Mouse (Mus musculus) adrenal gland, postnatal 25 days (tissue): ENCODE measurements at regions not wholly inside any gene's neighbourhood (a gene's known extent, or its start where the extent isn't known, plus 50 kb on each side); places are given as distances from the start of the nearest gene placed in this dataset.

Experiments
- DNase-seq: peaks from one replicate; pipeline ENCODE4 v3.0.0; 2021; ENCODE audit warnings: mixed read lengths

DNA sequence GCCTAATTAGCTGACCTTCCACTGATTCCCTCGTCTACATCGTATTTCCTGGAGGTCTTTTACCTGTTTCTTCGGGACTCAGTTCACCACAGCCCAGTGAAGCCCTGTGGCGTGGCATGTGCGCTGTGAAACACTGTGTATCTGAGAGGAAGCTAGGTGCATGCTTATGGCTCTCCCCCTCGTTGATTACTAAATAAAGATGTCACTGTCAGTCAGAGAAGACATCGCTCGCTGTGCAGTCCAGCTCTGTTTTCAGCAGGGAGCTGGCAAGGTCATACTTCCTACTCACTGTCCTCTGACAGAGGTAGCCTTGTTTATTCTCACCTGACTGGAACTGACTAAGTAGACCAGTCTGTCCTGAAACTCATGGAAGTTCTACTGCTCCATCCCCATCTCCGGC, 68.7 kb upstream of the Adrb1 start:
- no peak for DNase-seq

DNA sequence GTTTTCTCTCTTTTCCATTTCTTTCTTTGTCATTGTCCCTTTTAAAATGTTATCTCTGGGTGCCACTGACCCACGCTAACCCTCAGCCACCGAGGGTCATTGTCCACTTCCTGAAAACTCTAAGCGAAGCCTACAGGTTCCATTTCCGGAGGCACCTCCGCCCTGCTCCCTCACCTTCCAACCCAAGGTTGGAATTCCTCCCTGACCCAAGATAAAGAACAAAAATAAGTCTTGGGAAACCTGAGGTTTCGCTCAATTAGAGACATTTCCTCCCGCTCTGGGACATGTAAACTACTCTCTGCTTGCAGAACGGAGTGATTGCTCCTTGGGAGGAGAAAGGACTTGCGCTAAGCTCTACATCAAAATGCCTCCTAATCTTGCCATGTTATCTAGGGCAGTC, 66.7 kb upstream of the Adrb1 start:
- no peak for DNase-seq

DNA sequence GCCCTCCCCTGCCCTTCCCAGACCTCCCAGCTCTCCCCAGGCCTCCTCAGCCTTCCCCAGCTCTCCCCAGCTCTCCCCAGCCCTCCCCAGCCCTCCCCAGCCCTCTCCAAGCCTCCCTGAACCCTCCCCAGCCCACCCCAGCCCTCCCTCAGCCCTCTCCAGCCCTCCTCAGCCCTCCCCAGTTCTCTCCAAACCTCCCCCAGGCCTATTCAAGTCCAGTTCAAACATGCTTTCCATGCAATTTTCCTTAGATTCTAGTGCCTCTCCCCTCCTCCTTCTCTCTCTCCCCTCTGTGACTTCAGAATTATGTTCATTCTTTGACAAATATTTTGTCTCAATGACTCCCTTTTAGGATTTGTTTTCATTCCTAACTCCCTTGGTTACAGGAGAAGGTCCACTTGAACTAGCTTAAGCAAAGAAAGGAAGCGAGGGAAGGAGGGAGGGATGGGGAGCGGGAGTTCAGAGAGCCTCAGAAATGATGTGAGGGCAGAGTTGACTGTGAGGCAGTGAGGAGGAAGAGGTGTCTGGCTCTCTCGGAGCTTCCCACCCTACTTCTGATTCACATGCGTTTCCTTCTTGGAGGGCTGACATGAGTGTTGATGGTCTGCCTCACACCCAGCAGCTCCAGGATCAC, 61.3 kb upstream of the Adrb1 start:
- DNase-seq = no peak

DNA sequence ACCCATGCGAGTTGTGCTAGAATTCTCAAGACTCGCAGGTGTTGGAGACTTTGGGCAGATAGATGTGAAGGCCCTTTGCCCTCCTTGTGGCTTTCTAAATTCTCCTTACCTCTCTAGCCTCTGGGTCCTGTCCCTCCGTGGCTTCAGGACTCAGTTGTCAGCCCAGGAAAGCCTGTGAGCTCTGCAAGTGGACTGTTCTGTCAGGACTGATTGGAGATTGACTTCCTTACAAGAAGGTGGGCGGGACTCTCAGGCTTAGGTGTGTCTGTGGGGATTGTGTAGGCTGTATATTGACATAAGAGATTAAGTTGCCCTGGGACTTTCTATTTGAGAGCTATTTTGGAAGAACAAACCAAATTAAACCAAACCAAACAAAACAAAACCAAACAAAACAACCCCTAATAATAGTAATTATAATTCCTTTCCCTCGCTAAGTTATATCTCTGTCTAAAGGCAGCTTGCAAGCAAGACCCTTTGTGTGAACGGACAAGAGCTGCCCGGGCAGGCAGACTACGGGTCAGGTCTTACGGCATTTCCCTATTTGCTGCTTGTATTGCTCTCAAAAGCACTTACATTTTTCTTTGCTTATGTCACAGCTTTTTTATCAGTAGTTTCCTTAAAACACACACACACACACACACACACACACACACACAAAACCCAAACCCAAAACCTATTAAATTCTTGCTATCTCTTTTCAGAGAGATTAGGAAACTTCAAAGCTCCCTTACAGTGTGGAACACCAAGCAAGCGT, 58.3 kb upstream of the Adrb1 start:
- DNase-seq = no peak

DNA sequence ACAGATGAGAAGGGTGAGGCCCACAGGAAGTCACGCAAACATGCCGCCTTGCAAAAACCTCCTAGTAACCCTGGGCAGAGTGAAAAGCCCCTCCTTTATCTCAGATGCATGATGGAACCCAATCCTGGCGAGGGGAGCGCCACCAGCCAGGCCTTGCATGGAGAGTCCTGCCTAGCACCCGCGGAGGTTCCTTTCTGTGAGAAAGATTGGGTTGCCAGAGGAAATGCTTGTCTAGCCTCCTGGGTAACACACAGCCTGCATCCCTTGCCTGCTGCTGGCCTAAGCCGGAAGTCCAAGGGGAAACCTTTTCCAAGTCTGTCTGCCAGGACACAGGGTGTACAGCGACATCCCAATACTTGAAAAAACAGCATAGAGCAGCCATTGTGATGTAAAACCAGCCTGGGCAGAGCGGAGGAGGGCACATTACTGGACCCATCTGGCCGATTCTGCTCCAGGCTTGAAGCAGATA, 57.7 kb upstream of the Adrb1 start:
- DNase-seq = no peak

DNA sequence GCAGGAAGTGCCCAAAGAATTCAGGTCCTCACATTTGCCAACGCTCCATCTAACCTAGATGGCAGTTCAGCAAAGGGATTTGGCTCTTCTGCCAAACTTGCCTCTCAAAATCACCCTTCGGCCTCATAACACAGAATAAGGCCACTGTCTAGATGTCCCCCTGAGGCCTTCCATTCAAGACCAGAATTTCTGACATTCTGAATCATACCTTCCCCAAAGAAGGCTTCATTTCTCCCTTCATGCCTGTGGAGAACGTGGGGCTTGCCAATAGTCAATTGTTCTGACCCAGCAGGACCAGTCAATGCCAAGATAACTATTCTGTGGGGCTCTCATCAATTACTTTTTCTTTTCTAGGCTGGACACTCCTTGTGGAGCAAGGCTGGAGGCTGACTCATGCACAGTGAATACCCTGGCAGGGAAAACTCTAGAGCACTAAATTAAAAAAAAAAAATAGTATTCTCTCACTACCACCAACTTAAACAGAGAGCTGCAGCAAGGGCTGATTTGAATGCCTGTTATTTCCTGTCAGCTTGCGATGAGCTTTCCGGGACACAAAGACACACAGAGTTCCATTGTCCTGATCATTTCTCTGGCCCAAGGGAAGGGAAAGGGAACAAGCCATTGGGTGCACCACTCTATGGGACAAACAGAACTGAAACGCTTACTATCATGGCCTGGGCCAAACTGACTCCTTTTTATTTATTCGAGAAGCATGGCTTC, 56.9 kb upstream of the Adrb1 start:
- DNase-seq = peak; percentile 20

DNA sequence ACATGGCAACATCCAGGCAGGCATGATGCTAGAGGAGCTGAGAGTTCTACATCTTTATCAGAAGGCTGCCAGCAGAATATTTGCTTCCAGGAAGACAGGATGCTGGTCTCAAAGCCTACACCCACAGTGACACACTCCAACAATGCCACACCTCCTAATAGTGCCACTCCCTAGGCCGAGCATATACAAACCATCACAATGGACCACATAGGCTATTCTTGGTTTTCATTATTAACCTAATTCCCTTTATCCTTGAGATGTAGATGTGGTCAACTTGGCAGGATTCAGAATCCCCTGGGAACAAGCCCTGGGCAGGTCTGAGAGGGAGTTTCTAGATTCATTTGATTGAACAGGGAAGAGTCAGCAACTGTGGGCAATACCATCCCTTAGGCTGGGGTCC, 56.0 kb upstream of the Adrb1 start:
- no peak for DNase-seq

DNA sequence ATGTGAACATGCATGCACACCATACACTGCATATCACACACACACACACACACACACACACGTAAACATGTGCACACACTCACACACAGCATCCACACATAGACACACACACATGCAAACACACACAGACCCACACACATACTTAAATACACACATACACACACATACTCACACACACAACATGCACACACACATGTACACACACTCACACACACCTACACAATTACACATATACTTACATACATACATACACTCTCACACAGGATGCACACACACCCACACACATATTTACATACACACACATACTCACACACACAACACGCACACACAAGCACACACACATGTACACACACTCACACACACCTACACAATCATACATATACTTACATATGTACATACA, 54.1 kb upstream of the Adrb1 start:
- DNase-seq = no peak

DNA sequence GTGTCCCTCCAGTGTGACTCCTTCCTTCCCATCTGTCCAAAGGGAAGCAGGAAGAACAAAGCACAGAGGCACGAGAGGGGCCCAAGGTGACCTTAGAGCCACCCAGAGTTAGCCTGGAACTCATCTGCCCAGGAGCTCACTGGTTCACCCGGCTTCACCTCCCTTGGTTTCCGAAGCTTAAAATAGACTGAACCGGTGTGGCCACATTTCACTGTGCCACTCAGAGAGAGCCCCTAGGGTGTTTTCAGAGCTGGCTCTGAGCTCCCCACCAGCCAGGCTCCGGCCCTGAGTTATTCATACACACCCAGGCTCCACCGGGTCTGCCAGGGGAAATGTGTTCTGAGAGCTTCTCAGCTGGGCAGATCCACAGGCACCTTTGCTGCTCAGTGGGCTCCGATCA, 53.0 kb upstream of the Adrb1 start:
- DNase-seq = no peak

DNA sequence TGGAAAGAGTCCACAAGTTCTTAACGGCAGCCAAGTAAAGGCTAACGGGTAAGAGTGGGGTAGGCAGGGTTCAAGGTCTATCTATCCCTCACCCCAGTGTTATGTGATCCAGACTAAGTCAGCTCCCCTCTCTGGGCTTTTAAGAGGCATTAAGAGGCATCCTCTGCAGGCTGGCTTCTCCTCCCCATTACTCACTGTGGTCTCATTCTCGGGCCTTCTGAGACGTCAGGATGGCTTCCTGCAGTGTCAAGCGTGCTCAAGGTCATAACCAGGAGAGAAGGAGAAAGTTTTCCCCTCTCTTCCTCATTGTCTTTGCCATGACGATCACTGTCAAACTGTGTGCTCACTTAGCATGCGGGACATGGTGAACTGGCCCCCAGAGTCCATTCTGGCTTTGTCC, 52.5 kb upstream of the Adrb1 start:
- DNase-seq = no peak
